Mouse (Mus musculus) T-helper 17 cell (primary cell): ENCODE measurements around the gene Tfam.

Source experiments
- in situ Hi-C, 2 experiments: fragments of 300-600 bp; cut with MboI, MseI; formaldehyde crosslinking; loops; 1 replicate in 1 of 2; 2 replicates in 1 of 2; pipeline ENCODE4 v1.15.1; 2025; ENCODE audit warnings: high pct_unique_total_duplicates in 2 of 2

The Tfam gene

GRCm38 (mm10) chr10:71234071-71234470 is 4.0 kb downstream of the Tfam start:
- in situ Hi-C loops, result loop anchor here (5.0 to 10.0 kb wide), 3 partner anchors 111 to 1423 kb away; partner anchors contain the start of genes Cisd1 (in 1 of the 2) and Ipmk (in 1 of the 2)

DNA sequence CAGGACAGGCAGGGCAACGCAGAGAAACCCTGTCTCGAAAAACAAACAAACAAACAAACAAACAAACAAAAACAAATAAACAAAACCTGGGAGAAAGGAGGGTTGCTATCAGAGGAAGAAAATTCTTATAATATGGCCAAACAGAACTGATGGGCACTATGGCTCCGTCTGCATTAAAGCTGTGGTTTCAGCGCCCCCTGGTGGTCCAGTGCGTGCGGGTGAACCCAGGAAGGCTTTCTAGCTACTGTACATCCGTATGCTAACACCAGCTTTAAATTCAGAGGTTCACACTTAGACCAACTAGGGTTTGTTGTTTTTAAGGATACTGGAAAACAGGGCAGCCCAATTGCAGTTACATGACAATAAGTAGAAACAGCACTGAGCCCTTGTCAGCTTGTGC is 12.2 kb downstream of the Tfam start:
- in situ Hi-C loops, result loop anchor here in 1 of 2 experiments (10.0 kb wide), 1 partner anchor 911 kb away; no protein-coding TSS in a partner anchor

GRCm38 (mm10) chr10:71223101-71223500 is 15.0 kb downstream of the Tfam start:
- in situ Hi-C loops, result loop anchor here (10.0 to 25.0 kb wide), 2 partner anchors 908 to 911 kb away; no protein-coding TSS in a partner anchor

DNA sequence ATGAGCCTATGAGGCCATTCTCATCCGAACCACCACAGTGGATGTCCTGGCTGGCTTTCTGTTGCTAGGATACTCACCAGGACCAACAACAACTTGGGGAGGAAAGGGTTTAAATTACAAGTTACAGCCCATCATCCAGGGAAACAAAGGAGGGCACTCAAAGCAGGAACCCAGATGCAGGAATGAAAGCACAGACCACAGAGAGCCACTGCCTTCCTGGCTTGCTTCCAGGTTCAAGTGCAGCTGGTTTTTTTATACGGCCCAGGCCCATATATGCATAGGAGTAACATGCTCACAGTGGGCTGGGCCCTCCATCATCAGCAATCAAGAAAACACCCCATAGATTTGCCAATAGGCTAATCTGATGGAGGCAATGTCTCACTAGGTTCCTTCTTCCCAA is 15.4 kb downstream of the Tfam start:
- in situ Hi-C loops, result loop anchor here (10.0 to 25.0 kb wide), 2 partner anchors 908 to 910 kb away; no protein-coding TSS in a partner anchor

DNA sequence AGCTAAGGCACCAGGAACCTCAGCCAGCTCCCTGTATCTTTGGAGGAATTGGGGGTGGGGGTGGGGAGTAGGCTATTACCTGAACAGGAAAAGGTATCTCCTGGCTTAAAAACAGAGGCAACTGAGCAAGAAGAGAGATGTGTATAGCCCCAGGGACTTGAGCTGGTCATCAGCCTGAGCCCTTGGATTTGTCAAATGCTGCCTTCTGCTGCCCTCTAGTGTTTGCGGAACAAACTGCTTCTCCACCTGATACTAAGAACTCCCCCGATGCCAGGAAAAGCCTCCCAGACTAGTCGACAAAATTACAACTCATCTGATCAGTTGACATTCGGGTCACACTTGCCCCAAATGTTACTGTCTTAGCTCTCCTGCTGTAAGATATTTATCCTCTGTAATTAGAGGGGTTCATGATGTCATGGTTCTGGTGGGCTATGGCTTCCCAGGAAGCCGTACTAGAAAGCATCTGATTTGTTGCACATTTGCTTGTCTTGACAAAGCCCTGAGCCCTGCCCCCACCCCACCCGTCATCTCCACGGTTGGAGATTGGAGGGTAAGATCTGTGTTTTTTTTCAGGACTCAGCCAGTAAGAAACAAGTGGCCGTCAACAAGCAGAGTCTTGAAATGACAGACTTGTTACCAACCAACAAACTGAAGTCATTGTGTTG is 19.7 kb downstream of the Tfam start:
- in situ Hi-C loops, result loop anchor here in 1 of 2 experiments (5.0 to 25.0 kb wide), 2 partner anchors 256 to 906 kb away; no protein-coding TSS in a partner anchor

- in situ Hi-C loops, result loop anchor here in 1 of 2 experiments (5.0 to 25.0 kb wide), 2 partner anchors 254 to 904 kb away; no protein-coding TSS in a partner anchor
Observed at GRCm38 (mm10) chr10:71215996-71216395, 22.1 kb downstream of the Tfam start.

DNA sequence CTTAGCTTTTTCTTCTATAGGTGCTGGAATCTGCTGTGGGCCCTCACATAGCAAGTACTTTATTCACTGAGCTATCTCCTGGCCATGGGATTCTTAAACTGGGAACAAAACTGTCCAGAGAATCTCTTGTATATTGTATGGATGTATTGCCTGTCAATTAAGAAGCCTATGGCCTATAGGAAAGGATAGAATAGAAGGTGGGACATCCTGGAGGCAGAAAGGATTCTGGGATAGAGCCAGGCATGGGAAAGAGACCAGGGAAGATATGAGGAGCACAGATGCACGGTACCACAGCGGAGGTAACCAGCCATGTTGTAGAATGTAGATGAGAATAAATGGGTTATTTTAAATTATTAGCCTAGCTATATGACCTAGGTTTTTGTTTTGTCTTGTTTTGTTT is 36.6 kb downstream of the Tfam start:
- in situ Hi-C loops, result loop anchor here in 1 of 2 experiments (25.0 kb wide), 1 partner anchor 889 kb away; no protein-coding TSS in a partner anchor

DNA sequence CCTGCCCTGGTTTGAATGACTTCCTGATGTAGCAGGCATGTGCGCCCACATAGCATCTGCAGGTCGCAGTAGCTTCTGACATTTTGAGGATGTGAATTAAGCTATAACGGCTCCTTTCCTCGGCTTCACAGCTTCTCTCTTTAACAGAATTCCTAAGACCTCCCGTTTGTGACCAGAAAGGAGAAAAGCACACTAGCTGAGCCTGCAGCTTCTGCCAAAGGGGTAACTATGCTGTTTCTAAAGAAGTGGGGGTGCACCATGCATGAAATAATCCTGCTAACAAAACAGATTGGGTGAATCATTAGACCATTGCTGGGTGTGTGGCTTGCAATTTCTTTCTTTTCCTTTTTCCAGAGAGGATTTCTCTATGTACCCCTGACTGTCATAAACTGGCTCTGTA is 37.1 kb downstream of the Tfam start:
- in situ Hi-C loops, result loop anchor here in 1 of 2 experiments (25.0 kb wide), 1 partner anchor 889 kb away; no protein-coding TSS in a partner anchor

DNA sequence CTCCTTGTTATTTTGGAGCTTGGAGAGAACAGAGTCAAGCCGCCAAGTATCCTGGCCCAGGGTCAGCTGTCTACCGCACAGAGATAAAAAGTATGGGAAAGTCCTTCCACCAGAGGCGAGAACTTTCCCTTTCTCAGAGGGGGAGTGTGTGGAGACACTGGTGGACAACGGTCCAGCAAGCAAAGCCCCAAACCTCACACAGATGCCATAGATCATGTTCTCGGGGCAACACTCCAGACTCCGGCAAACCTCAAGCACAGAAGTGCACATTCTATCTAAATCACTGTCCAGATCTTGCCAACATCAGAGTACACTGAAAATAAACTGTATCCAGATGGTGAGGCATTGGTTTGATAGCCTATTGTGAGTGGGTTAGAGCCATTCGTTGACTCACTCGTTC is 39.4 kb downstream of the Tfam start:
- in situ Hi-C loops, result no loop called here

GRCm38 (mm10) chr10:71197036-71197785 is 40.9 kb downstream of the Tfam start:
- in situ Hi-C loops, result no loop called here

GRCm38 (mm10) chr10:71195501-71195900 is 42.6 kb downstream of the Tfam start:
- in situ Hi-C loops, result no loop called here

DNA sequence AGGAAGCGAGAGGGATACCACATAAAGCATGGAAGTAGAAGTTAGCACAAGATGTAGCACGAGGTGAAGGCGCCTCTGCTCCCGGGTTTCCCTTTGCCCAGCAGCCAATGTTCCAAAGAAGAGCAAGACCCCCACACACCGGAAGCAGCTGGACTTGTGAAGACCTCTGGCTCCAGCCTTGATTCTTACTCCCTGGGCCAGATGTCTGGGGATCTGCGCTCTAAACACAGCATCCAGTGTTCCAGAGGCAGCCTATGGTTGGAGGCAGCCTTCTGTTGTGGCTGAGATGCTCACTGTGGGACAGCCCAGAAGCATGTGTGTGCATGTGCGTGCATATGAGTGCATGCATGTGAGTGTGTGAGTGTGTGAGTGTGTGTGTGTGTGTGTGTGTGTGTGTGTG is 43.4 kb downstream of the Tfam start:
- in situ Hi-C loops, result no loop called here

- in situ Hi-C loops, result no loop called here
Observed at GRCm38 (mm10) chr10:71193319-71193718, 44.8 kb downstream of the Tfam start.

- in situ Hi-C loops, result no loop called here
Observed at GRCm38 (mm10) chr10:71192886-71193285, 45.2 kb downstream of the Tfam start.

- in situ Hi-C loops, result no loop called here
Observed at GRCm38 (mm10) chr10:71188681-71189080, 49.4 kb downstream of the Tfam start.

GRCm38 (mm10) chr10:71185059-71185458 is 53.0 kb downstream of the Tfam start:
- in situ Hi-C loops, result no loop called here

GRCm38 (mm10) chr10:71183339-71184031 is 54.6 kb downstream of the Tfam start:
- in situ Hi-C loops, result no loop called here

- in situ Hi-C loops, result no loop called here
Observed at GRCm38 (mm10) chr10:71181931-71182330, 56.1 kb downstream of the Tfam start.

- in situ Hi-C loops, result no loop called here
Observed at GRCm38 (mm10) chr10:71181091-71181490, 57.0 kb downstream of the Tfam start.

DNA sequence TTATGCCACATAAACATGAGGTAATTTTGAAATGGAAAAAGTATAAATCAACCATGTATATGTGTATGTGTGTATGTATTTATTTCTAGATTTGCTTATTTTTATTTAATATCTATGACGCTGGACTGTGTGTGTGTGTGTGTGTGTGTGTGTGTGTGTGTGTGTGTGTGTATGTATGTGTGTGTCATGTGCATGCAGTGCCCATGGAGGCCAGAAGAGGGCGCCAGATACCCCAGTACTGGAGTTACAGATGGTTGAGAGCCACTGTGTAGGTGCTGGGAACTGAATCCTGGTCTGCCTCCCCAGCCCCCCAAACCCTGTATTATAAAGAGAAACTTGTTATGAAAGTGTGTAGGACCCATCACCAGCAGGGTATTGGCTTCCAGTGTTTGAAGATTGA is 58.0 kb downstream of the Tfam start:
- in situ Hi-C loops, result no loop called here

GRCm38 (mm10) chr10:71177201-71177600 is 60.9 kb downstream of the Tfam start:
- in situ Hi-C loops, result no loop called here

DNA sequence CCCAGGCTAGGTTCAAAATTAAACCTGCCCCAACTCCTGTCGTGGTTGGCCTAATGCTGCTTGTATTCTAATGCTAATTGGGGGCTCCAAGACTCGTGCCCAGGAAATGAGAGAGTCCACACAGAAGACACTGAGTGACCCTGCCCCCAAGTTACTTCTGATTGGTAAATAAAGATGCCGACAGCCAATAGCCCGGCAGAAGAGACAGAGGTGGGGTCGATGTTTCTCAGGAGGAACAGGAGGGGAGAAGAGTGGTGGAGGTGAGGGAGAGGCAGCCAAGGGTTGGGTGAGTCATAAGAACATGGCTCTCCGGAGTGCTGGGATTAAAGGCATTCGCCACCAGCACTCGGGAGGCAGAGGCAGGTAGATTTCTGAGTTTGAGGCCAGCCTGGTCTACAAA is 61.7 kb downstream of the Tfam start:
- in situ Hi-C loops, result no loop called here
